Mouse (Mus musculus): Measurements from ENCODE around the gene Gm17606.
"Not testable (repeated sequence)": the region's sequence is repeated elsewhere in the genome, so short reads cannot be mapped to it uniquely, and the experiment has no call there.

Gene Gm17606

DNA sequence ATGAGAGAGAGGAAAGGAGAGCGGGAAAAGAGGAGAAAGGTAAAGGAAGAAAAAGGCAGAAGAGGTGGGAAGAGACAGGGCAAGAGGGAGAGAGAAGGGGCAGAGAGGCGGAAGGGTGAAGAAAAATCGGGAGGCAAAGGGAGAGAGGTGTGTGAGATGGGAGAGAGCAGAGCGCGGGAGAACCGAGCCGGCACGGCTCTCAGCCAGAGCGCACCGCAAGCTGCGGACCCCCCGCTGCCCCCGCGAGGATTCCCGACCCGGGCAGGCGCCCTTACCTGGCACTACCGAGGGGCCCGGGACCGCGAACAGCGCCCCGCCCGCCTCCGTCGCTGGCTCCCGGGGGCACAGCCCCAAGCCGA, at the start of gene Gm17606:
Gene Gm17606 (plus strand): TSS at position 7 of the 359 bp plus-strand sequence.
- DNase-seq (ENCODE audit: low read depth, low spot score), result no peak

DNA sequence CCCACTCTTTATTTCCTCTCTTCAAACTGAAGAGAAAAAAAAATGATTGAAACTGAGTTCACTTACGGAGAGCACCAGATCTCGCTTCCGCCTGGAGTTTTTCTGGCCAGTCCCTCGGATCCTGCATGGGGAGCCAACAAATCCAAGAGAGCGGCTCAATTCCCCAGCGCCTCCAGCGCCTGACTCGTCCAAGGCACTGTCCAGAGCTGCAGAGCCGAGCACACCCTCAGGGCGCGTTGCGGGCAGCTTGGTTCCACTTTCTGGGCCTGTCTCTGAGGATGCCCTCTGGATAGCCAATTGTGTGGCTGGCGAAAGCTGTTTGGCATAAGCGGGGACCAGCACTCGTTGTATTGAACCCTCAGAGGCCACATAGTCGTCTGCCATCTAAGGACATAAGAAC, 49.7 kb upstream of the Gm17606 start:
- DNase-seq (ENCODE audit: low read depth, low spot score), result no peak

DNA sequence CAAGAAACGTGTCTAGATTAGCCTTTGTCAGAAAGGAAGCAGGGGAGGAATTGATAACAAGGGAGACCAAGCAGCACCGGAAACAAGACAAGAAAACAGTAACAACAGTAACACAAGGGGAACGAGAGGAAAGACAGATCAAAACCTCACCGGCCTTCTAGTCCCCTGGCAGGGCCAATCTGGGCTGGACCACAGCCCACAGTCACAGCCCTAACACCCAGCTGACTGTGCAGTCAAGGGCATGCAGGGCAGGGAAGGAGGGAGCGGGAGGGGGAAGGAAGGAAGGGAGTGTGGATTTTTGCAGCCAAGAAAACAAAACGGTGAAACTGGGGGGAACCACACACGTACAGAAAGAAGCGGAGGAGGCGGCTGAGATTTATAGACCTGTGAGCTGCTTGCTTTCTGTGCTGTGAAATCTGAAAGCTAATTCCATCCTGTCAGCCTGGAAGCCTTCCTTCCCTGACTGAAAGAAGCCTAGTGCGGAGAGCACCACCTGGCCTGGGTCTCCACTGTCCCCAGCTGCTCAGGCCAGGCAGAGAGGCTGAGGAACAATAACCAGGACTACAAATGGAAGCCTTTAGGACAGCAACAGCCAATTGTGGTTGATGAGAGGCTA, 48.3 kb upstream of the Gm17606 start:
- DNase-seq (ENCODE audit: low read depth, low spot score), result no peak

DNA sequence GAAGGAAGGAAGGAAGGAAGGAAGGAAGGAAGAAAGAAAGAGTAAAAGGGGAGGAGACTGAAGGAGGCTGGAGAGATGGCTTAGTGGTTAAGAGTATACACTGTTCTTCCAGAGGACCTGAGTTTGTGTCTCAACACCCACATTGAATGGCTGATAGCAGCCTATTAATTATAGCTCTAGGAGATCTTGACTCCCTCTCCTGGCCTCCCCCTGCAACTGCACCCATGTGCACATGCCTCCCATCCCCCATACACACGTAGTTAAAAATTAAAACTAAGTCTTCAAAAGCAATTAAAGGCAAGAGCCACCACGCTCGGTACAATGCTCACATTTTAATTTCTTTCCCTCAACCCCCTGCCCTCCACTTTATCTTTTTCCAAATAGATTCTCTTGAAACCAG, 46.7 kb upstream of the Gm17606 start:
- DNase-seq (ENCODE audit: low read depth, low spot score), result no peak

DNA sequence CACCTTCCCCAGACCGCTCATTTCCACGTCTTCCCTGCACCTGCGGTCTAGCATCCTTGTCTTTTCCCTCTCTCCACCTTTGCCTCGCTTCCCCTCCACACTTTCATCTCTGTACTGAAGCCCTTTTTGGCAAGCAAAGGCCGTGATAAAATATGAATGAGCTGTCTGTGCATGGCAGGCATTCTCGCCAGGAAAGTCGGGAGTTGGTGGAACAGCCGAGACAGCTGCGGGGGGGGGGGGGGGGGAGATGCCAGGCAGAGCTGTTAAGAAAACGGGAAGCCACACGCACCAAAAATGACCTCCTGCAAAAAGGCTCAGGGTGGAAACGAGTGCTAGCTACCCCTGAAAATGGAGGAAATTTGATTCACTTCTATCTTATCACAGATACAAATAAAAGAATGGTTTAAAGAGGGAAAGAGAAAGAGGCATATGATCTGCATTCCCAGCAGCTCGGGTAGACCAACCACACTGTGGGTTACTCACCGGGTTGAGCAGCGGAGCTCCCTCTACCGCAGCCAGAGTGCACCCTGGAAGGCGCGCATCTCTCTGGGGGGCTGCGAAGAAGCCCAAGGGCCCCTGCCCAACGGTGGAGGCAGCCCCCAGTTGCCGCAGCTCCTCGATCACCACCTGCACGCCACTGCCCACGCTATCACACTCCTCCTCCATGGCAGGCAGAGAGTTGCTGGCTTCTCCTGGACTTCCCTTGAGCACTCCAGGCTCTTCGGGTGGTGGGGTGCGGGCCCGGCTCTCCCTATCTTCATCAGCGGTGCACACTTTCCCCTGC, 45.9 kb upstream of the Gm17606 start:
- DNase-seq (ENCODE audit: low read depth, low spot score), result no peak

DNA sequence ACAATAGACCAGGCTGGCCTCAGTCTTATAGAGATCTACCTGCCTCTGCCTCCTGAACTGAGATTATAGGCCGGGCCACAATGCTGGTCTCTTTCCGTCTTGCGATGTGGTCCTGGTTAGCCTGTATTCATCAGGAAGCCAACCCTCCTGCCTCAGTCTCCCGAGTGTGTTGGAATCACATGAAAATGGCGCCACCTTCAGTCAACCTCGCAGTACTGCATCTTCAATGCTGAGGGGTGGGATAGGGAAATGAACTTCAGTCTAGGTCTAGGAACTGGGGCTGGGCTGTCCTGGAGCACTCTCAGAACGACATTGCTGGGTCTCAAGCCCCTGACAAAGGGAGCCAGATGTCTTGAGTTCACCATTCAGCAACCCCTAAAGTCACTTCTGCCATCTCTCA, 43.7 kb upstream of the Gm17606 start:
- no peak for DNase-seq (ENCODE audit: low read depth, low spot score)

DNA sequence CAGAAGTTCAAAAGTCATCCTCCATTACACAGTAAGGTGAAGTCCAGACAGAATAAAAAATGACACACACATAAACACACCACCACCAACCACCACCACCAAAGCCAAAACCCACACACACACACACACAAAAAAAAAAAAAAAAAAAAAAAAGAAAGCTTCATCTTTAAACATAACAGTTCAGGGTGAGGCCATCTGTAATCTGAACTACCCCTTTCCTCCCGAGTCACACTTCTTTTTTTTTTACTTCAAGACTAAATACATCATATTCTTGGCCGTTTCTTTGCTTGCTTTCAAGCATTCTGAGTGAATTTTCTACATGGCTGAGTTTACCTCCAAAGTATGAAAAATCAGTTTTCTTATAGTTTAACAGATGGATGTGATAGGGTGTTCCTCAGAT, 39.2 kb upstream of the Gm17606 start:
- DNase-seq (ENCODE audit: low read depth, low spot score), result no peak

DNA sequence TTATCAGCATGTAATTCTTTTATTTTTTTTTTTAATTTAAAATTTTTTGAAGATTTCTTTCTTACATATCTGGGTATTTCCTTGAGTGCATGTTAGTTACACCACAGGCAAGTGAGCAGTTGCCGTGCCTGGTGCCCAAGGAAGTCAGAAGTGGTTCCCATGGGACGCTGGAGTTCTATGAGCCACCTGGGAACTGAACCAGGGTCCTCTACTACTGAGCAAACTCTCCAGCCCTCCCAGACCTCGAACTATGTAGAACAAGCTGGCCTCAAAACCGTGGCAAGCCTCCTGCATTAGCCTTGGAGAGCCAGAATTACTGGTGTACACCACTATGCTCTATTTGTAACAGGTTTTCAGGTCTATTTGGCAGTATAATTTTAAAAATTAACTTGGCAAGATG, 38.1 kb upstream of the Gm17606 start:
- no peak for DNase-seq (ENCODE audit: low read depth, low spot score)

DNA sequence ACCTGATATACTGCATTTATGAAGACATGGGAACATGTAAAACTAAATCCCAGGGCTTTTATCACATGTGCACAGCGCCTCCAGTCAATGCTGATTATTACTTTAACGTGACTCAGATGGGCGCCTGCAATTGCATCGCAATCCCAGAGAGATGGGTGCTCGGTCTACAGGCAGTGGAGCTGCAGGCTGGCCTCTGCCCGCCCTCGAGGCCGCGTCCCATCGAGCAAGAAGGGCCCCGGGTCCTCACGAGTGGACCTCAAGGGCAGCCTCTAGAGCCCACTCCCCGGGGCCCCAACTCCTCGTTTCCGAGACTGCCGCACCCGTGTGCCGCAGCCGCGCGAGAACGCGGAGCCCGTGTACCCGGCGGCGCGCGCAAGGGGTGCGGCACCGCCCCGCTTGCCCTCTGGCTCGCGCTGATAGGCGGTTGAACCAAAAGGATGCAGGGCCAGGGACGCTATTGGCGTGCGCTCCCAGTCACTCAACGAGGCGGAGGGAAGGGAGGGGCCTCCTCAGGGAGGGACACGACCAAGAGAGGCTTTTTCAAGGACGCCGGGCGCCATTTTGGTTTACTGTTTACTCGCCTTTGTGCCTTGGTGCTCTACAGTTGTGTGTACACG, 37.6 kb upstream of the Gm17606 start:
- peak; percentile 88 for DNase-seq (ENCODE audit: low read depth, low spot score)

DNA sequence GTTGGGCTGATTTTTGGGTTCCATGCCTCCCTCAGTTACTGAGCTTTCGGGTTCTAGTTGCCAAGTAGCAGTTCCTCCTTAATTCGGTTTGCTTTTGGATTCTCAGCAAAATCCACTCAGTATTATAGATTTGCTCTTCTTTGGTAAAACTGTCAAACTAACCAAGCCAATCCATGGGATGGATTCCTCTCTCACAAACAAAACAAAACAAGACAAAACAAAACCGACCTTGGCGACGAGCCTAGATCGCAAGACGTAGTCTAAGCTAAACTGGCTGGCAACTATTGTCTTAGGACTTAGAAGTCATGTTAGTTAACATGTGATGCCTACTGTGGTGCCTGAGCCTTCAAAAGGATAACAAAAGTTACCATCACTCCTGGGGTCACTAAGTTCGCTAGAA, 37.1 kb upstream of the Gm17606 start:
- no peak for DNase-seq (ENCODE audit: low read depth, low spot score)

DNA sequence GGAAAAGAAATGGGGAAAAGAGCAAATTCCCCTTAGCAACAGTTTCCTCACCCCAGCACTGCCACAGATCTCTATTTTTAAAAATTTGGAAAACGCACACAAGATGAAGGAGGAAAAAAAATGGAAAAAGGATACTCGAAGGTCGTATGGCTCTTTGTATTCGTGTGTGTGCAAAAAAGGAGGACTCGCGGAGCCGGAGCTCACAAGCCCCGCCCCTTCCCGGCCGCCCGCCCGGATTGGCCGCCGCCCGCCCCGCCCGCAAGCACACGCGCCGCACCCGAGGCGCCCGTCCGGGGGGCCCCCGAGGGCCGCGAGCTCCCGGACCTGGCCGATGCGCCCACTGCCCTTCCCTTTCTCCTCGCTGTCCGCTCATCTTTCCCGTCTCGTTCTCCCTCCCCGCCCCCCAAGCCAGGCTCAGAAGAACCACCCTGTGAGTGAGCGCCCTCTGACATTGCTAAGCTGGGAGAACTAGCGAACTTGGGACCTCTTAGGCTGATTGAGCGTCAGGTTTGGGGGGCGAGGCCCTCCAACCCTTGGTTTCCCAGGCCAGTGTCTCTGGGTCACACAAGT, 34.9 kb upstream of the Gm17606 start, which contains the start of gene 4931414P19Rik:
Gene 4931414P19Rik (minus strand): TSS at position 242 of the 570 bp plus-strand sequence.
- peak; percentile 53 for DNase-seq (ENCODE audit: low read depth, low spot score)

DNA sequence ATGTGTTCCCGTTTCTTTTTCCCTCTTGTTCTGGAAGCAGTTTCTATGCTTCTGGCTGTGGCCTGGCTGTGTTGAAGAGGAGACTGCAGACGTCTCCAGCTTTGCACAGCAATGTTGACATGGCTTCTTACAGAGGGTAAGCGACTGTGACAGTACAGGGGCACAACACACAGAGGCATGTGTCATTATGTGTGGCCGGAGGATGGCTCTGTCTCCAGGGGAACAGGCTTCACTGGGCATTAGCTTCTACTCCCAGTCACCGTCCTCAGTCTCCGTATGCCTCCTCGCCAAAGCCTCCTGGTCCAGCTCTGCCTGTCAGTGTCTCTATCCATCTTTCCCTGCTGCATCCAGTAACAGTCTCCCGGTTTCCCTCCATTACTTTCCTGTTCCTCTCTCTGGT, 33.5 kb upstream of the Gm17606 start:
- no peak for DNase-seq (ENCODE audit: low read depth, low spot score)

DNA sequence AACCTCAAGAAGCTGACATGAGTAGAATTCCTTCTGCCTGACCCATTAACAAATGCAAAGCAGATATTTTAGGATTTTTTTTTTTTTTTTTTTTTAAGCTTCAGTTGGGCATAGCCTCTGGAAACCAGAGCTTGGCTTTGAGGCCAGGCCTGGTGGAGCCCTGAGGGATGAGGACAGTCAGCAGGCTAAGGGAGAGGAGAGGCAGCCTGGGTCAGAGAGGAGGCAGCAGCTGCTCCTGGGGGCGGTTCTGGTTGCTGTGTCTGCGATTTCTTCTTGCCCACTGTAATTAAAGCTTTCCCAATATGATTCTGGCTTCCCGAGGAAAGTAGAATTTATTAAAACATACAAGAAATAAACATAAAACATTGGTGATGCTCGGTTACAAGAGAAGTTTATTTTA, 31.5 kb upstream of the Gm17606 start:
- DNase-seq (ENCODE audit: low read depth, low spot score), result no peak

DNA sequence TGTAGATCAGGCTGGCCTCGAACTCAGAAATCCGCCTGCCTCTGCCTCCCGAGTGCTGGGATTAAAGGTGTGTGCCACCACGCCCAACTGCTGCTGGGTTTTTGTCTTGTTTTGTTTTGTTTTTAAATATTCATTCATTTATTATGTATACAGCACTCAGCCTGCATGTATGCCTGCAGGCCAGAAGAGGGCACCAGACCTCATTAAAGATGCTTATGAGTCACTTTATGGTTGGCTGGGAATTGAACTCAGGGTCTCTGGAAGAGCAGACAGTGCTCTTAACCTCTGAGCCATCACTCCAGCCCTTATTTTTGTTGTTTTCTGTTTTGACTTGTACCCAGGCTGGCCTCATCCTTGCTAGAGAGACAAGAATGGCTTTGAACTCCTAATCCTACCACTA, 30.8 kb upstream of the Gm17606 start:
- DNase-seq (ENCODE audit: low read depth, low spot score), result no peak

DNA sequence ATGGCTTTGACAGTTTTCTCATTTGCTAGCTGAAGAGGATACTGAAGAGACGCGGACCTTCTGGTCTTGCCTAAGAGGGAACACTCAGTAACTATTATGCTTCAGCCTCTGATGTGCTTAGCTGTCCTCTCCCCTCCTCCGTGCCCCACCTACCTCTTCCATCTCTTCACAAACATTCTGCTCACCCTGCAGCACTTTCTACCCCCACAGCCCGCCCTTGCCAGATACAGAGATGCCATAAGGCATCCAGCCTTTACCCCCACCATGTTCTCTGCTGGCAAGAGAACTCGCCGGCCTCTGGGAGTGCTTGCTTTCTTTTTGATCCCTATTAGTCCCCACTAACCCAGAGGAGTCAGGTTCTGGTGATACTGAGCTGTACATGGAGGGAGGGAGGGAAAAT, 30.1 kb upstream of the Gm17606 start:
- no peak for DNase-seq (ENCODE audit: low read depth, low spot score)

DNA sequence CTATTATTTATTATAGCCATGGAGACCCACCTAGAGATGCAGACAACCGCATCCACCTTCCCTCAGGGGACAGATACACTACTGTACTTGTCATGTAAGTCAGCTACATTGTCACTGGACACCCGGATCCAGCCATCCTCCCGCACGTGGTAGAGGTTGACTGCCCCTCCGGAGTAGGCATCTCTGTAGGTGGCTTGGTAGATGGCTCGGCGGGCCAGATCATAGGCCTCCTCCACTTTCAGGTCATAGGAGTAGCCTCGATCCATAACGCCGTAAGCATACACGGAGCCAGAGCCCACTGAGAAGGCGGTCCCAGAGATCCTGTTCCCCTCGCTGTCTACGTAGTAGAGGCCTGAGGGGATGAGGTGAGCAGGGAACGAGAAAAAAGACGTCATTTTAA, 26.6 kb upstream of the Gm17606 start:
- not testable (repeated sequence) for DNase-seq (ENCODE audit: low read depth, low spot score)

DNA sequence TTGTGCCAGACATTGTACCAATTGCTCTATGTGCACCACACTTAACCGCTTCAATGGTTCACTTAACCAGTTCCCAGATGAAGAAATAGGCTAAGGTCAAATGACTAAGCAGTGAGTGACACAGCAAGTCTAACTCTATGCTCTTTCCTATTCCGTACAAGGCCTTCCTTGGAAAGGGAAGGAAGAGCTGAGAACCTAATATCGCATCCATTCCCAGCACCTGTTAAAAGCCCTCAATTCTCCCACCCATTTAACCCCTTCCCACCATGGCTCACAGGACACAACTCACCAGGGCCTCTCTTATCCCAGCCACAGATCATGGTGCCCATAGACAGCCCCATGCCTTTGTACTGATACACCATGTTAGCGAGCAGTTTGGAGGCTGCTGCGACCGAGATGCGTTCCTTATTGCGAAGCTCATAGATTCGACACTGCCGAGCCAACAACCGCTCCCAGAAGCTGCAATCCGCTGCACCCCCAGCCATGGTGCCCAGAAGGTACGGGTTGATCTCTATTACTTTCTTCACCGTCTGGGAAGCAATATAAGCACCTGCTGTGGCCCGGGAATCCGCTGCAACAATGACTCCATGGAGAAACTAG, 24.4 kb upstream of the Gm17606 start:
- DNase-seq (ENCODE audit: low read depth, low spot score), result no peak

DNA sequence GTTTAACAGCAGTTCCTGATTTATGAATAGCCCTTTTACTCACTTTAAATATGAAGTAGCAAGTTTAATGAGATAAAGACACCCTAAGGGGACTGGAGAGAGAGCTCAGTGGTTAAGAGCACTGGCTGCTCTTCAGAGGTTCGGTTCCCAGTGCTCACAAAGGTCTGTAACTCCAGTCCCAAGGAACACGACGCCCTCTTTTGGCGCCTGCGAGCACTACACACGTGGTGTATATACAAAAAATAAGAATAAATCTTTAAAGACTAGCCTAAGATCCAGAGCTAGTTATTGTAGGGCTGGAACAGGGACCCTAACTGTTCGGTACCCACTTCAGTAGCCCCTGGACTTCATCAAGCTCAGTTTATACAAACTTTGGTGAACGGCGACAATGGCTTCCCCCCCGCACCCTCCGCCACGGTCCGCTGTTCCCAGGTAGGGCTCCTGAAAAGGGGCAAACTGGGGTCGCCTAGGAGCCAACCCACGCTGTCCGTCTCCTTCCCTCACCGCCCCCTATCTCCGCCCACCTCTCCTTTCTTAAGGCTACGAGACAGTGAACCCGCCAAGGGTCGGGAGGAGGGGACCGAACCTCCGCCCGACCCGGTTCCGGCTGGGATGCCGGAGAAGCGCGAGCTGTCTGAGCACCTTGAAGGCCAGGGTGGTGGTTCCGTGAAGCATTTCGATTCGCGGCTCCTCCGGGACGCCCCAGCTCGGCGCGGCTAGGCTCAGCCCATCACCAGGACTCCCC, 23.4 kb upstream of the Gm17606 start:
- no peak for DNase-seq (ENCODE audit: low read depth, low spot score)

DNA sequence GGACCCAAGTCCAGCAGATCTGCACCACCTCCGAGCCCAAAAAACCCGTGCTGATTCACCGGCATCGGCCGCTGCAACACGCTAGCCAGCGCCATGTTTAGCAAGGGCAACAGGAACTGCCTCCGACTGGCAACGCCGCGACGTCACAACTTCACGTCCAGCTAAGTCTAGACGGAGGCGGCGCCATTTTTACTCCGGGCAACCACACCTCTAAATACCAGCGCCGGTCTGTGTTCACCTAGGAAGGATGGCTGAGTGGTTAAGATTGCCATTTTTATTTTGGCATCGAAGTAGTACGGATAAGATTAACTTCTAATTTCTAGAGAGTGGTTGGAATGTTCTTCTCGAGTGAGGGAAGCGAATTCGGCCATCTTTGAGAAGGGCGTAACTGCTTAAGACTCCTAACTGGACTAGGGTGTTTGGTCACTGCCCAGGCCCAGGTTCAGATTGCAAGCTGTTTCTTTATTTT, 22.8 kb upstream of the Gm17606 start, which contains the start of gene Psmb5:
Gene Psmb5 (minus strand): TSS at position 126 of the 469 bp plus-strand sequence.
- DNase-seq (ENCODE audit: low read depth, low spot score), result peak; percentile 90

DNA sequence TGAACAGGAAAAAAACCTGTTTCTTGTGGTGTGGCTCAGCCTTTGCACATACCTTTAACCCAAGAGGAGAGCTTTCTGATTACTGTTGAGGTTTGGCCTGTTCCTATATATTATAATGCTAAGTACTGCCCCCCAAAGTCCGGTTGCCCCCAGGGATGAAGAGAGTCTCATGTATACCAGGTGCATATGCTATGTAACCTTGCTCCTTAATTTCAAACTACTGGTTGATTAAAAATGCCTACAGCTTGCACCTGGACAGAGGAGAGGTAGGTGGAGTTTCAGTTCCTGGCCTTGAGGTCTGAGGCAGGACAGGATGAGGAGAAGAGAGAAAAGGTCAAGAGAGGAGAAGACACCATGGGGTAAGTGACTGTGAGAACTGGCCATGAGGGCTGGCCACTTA, 19.6 kb upstream of the Gm17606 start, which contains the start of gene Psmb11:
Gene Psmb11 (plus strand): TSS at position 301 of the 400 bp plus-strand sequence.
- no peak for DNase-seq (ENCODE audit: low read depth, low spot score)

DNA sequence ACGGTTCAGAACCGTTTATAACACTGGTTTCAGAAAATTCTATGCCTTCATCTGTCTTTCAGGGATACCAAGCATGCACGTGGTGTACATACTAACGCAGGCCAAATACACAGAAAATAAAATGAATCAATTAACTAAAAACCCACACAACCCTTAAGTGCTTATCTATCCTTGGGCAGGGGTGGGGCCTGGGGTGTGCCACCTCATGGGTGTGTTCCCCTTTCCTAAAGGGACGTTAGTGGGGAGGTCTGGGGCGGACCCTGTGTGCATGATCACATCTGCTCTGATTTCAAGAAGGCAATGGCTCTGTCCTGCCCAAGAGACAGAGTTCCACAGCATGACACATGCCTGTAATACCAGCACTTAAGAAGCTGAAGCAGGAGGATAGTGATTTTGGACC, 17.4 kb upstream of the Gm17606 start:
- no peak for DNase-seq (ENCODE audit: low read depth, low spot score)

Measured in retina, adult 2 months (tissue).